Mouse (Mus musculus) heart, adult 2 months (tissue): ENCODE measurements around the gene Esp23. TPM values are rescaled to one million over a fixed set of nuclear protein-coding genes. Genes with fewer than 3 reads are reported as not detected.
"Not testable (repeated sequence)": the region's sequence is repeated elsewhere in the genome, so short reads cannot be mapped to it uniquely, and the experiment has no call there.

Experiments
- DNase-seq, 2 experiments: peaks; one replicate each; pipeline ENCODE4 v3.0.0; 2021
- H3K27ac ChIP-seq: fragments of 200-600 bp; 2 replicates; pipeline ENCODE4 v1.8.1; 2022
- H3K27me3 ChIP-seq: fragments of 200-500 bp; 2 replicates; pipeline ENCODE4 v1.6.1; 2012; ENCODE audit warnings: mild to moderate bottlenecking, low read length, inconsistent platforms, mixed read lengths; ENCODE audit not compliant: control insufficient read depth, insufficient read depth
- H3K36me3 ChIP-seq: fragments of 200-500 bp; 2 replicates; pipeline ENCODE4 v1.6.1; 2012; ENCODE audit warnings: low read length, inconsistent platforms; ENCODE audit not compliant: control insufficient read depth, insufficient read depth
- H3K4me1 ChIP-seq: fragments of 200-500 bp; 2 replicates; pipeline ENCODE4 v1.6.1; 2011; ENCODE audit warnings: low read length; ENCODE audit not compliant: control insufficient read depth, insufficient read depth
- H3K4me3 ChIP-seq: fragments of 200-600 bp; 2 replicates; pipeline ENCODE4 v1.8.1; 2022
- H3K79me2 ChIP-seq: fragments of 200-500 bp; replicated peaks from 2 replicates; pipeline ENCODE4 v1.6.1; 2012; ENCODE audit warnings: mild to moderate bottlenecking, inconsistent platforms, low read length, moderate library complexity, mixed read lengths; ENCODE audit not compliant: control insufficient read depth, insufficient read depth
- H3K9ac ChIP-seq: fragments of 200-500 bp; 2 replicates; pipeline ENCODE4 v1.6.1; 2012; ENCODE audit warnings: low read depth, mild to moderate bottlenecking, control low read depth, inconsistent platforms, low read length, mixed read lengths
- CTCF ChIP-seq: fragments of 200-600 bp; IDR thresholded peaks from 2 replicates; pipeline ENCODE4 v1.8.1; 2022; ENCODE audit warnings: antibody characterized with exemption, mild to moderate bottlenecking, moderate library complexity
- EP300 ChIP-seq: fragments of 200-500 bp; IDR thresholded peaks from 2 replicates; pipeline ENCODE4 v1.6.1; 2011; ENCODE audit warnings: low read depth, low read length, control low read depth; ENCODE audit not compliant: insufficient read depth
- POLR2A ChIP-seq: fragments of 200-500 bp; IDR thresholded peaks from 2 replicates; pipeline ENCODE4 v1.6.1; 2011; ENCODE audit warnings: mild to moderate bottlenecking, low read depth, low read length, control low read depth; ENCODE audit not compliant: insufficient read depth
- WGBS: fragments of 180-500 bp; shearing (Covaris S2); methylation state at CpG from one replicate; pipeline ENCODE4 v1.1.7; 2018; 5-methylcytosine and 5-hydroxymethylcytosine counted together
- intact Hi-C: fragments of 180-260 bp; cut with DNase I; formaldehyde crosslinking; loops from one replicate; pipeline ENCODE4 v1.15.1; 2025
- long read RNA-seq: library from polyadenylated mRNA; stranded (forward); transcript quantifications from one replicate; pipeline ENCODE4 v2.0.0, GENCODE M21; 2021
- polyA plus RNA-seq: library from polyadenylated mRNA; depleted of rRNA; stranded (reverse); fragments of >200 nt; gene quantifications from 2 replicates; pipeline ENCODE4 v1.2.3, GENCODE M21; 2012; rRNA removed
- total RNA-seq, 2 experiments: library from RNA; stranded (reverse); gene quantifications; 2 replicates each; pipeline ENCODE4 v1.2.3; 2021

Gene Esp23
- total RNA-seq (not detected), polyA plus RNA-seq (not detected in 2 replicates)
- long read RNA-seq, result 0 reads

DNA sequence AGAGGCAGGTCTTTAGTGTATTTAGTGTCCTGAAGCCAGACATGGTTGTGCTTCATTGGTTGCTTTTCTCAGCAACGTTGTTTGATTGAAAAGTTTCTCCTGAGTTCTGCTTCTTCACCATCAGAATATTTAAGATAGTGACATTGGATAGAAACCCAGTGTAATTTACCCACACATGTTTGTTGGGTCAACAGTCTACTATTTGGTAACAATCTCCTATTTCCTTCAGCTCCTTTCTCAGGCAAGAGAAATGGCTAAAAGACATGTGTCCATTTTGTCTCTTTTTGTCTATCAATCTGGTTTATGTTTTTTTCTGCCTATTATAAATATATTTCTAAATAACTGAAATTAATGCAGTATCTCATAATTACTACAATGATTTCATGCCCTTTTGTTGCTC lies at the start of gene Esp23:
Gene Esp23, minus strand, starts transcription at position 101 of the 400 bp plus-strand sequence.
- 40% methylated on average over 1 of the region's 1 CpGs for whole genome bisulfite sequencing
- H3K79me2 ChIP-seq, result no peaks in the 10 kb centered on the region
- no peaks in the 10 kb centered on the region for H3K4me1 ChIP-seq
- no peak for DNase-seq
- no peak for TF ChIP-seq CTCF
- TF ChIP-seq EP300, result no peak
- no peak for TF ChIP-seq POLR2A
- H3K27me3 ChIP-seq, result no peaks in the 10 kb centered on the region
- H3K9ac ChIP-seq, result no peak within 1 kb of the TSS
- intact Hi-C loops, result no loop called here
- no peak within 1 kb of the TSS for H3K27ac ChIP-seq
- no peak within 1 kb of the TSS for H3K4me3 ChIP-seq
- no peaks in the 10 kb centered on the region for H3K36me3 ChIP-seq

DNA sequence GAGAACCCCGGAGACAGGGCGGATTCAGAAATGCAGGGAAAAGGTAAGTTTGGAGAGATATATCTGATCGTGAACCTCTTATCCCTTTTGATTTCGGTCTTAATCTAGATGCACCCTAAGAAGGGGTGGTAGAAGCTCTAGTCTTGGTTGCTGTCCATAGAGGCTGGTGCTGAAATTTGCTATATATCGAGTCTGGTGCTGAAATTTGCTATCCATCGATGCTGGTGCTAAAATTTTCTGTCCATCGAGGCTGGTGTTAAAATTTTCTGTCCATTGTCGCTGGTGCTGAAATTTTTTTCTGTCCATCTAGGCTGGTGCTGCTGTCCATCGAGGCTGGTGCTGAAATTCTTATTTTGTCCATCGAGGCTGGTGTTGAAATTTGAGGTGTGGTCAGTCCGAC lies 30.3 kb upstream of the Esp23 start:
- WGBS, result 62% methylated on average over 11 of the region's 11 CpGs

DNA sequence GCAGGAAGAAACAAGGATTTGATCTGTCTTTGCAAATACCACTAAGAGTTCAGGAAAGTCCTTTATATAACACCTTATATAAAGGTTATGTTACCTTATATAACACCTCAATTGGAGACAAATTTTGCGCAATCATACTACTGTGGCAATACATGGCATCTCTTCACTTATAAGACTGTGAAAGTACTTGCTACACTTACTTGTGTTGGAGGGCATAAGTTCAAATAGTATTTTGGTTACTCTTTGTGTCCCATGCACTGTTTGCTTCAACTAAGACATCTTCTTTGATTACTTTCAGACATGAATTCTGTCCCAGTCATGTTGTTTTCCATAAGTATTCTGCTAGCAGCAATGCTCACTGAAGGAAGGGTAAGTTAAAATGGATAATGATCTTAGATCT lies 18.2 kb upstream of the Esp23 start, which contains the start of gene Esp22:
Gene Esp22, plus strand, starts transcription at position 301 of the 400 bp plus-strand sequence.
- H3K79me2 ChIP-seq, result no peaks in the 10 kb centered on the region
- H3K27ac ChIP-seq, result no peak within 1 kb of the TSS
- no peaks in the 10 kb centered on the region for H3K36me3 ChIP-seq
- intact Hi-C loops, result no loop called here
- no peak within 1 kb of the TSS for H3K4me3 ChIP-seq
- DNase-seq, result no peak
- no peaks in the 10 kb centered on the region for H3K27me3 ChIP-seq
- H3K9ac ChIP-seq, result no peak within 1 kb of the TSS
- 87% methylated on average over 1 of the region's 1 CpGs for WGBS
- H3K4me1 ChIP-seq, result no peaks in the 10 kb centered on the region
- TF ChIP-seq EP300 (no peak), POLR2A (no peak)

More for the DNA sequence above, 30.3 kb upstream of the Esp23 start:
- H3K4me1 ChIP-seq, H3K27ac ChIP-seq, DNase-seq, H3K36me3 ChIP-seq, H3K79me2 ChIP-seq, H3K27me3 ChIP-seq, H3K4me3 ChIP-seq, H3K9ac ChIP-seq, intact Hi-C loops: not testable (repeated sequence)

GRCm38 (mm10) chr17:39063641-39064040 lies 13.2 kb downstream of the Esp23 start:
- TF ChIP-seq CTCF (no peak), EP300 (no peak), POLR2A (no peak)
- Histone ChIP-seq H3K9ac (no peak overlapping the region), H3K27ac (no peak overlapping the region), H3K27me3 (no peaks in the 10 kb centered on the region), H3K79me2 (no peaks in the 10 kb centered on the region), H3K4me3 (no peak overlapping the region), H3K4me1 (no peaks in the 10 kb centered on the region), H3K36me3 (no peaks in the 10 kb centered on the region)
- intact Hi-C loops, result no loop called here
- no peak for DNase-seq

DNA sequence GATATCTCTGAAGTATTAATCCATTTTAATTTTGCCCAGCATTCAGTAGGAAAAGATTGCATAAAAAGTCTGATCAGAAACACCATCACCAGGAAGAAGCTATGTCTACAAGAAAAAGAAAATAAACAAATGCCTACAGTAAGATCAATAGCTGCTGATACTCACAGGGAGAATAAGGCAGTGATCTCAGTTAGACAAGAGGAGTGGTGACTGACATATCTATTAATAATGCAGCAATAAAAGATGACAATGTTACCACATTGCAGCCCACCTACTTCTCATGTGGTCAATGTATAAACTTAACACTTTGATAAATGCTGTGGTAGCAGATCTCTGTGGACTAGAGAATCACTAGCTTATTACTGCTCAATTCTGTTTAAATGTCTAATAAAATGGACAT lies 33.6 kb downstream of the Esp23 start, which contains the start of gene Gm21903:
Gene Gm21903, minus strand, starts transcription at position 101 of the 400 bp plus-strand sequence.
- no peak for TF ChIP-seq POLR2A
- TF ChIP-seq EP300, result no peak
- TF ChIP-seq CTCF, result no peak
- no peak within 1 kb of the TSS for H3K4me3 ChIP-seq
- H3K36me3 ChIP-seq, result no peaks in the 10 kb centered on the region
- H3K4me1 ChIP-seq, result no peaks in the 10 kb centered on the region
- H3K79me2 ChIP-seq, result no peaks in the 10 kb centered on the region
- no peaks in the 10 kb centered on the region for H3K27me3 ChIP-seq
- intact Hi-C loops, result no loop called here
- no peak within 1 kb of the TSS for H3K9ac ChIP-seq
- H3K27ac ChIP-seq, result no peak within 1 kb of the TSS
- DNase-seq, result no peak

GRCm38 (mm10) chr17:39036395-39036794 lies 40.4 kb downstream of the Esp23 start, which contains the start of gene Esp24:
Gene Esp24 (plus strand): TSS chr17:39036695.
- H3K9ac ChIP-seq, H3K27me3 ChIP-seq, H3K36me3 ChIP-seq, H3K79me2 ChIP-seq, DNase-seq, H3K4me3 ChIP-seq, H3K4me1 ChIP-seq, H3K27ac ChIP-seq, intact Hi-C loops: not testable (repeated sequence)
- 70% methylated on average over 3 of the region's 3 CpGs for WGBS

Other genes with a start within 250 kb of the Esp23 start
- not detected for gene Esp24, start 40.3 kb downstream of the Esp23 start, total RNA-seq
- gene Esp24, start 40.3 kb downstream of the Esp23 start, polyA plus RNA-seq, result not detected in 2 replicates
- gene Gm21903, start 33.7 kb downstream of the Esp23 start, total RNA-seq, result not detected
- not detected in 2 replicates for gene Gm21903, start 33.7 kb downstream of the Esp23 start, polyA plus RNA-seq
- not detected for gene Esp22, start 18.3 kb upstream of the Esp23 start, total RNA-seq
- gene Esp22, start 18.3 kb upstream of the Esp23 start, polyA plus RNA-seq, result not detected in 2 replicates